Mouse (Mus musculus) embryo, embryonic 11 days (tissue): Measurements from ENCODE around the gene Mycn.
A peak's percentile ranks its signal among the peaks of the same experiment; 100 is the strongest.

Experiments used
- DNase-seq: peaks from one replicate; pipeline ENCODE4 v3.0.0-alpha.2; 2015

Mycn gene

DNA sequence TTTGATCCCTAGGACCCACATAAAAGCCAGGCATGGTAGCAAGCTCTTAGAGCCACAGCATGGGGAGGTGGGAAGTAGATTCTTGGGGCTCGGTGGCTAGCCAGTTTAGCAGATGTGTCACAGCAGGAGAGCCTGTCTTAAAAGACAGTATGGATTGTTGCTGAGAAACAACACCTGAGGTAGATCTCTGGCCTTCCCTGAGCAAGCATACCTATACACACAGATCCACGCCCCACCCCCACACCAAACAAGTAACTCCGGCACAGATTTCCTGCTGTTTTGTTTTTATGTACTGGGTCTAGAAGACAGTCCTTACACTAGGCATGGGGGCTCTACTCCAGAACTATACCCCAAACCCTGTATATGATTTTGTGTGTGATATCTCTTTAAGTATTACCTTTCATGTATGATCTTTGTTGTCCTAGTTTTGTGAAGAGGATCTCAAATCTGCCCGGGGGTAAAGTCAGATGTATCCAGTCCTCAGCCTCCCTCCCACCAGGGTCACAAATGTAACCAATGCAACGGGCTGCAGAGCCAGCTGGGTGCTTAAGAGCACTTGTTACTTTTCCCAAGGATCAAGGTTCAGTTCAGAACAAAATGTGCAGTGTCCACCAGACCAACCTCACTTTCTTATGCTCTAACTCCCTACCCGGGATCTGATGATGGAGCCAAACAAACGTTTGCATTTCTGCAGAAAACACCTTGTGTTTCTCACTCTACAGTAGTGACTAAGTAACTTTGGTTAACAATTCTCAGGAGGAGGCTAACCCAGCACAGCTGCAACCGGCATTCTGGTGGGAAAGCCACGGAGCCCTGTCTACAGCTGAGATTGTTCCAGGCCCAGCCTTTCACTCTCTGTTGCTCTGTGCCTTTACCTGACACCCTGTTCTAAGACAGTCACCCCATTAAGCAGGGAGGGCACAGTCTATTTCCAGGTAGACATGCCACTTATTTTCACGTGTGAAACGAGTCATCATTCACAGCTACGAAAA, 21.3 kb downstream of the Mycn start:
- DNase-seq, result no peak

DNA sequence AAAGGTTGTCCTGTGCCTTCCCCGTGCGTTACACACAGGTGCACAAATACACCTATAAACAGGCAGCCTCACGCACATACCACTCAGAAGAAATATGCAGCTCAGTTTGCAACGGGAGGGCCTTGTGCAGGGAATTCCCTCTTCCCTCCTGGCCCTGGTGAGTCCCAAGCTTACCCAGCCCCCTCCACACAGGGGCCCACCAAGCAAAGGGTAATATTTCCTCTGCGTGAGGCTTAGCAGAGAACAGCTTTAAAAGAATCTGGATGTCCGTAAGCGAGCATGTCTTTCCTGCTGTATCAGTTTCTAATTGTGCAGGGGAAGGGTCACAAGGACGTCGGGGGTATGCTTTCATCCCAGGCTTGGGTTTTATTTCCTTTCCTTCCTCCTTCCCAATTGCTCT, 25.4 kb downstream of the Mycn start:
- DNase-seq, result peak; percentile 58

DNA sequence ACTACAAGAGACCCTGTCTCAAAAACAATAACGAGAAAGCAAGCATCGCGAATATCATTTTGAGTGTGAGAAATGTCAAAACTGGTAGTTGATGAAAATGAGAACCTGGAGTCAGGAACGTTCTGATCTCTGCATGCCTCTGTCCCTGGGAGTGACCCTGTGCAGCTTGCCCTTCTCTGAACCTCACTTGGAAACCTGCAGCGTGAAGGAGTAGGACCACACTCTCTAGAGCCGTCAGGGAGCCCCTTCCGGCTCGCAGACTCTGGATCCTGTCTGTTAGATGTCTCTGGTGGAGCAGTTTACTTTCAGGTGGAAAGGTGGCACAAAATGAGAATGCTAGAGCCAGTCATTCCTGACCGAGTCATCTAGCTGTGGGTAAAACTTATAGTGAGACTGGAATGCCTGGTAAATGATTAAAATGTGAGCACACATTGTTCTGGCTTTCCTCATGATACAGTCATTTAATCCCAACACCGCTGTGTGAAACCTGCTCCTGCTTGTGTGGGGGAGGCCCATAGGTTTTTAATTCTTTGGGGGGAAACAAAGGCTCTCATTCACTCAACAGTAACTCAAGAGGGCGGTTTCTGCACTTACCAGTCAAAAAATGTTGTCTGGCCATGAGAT, 31.2 kb downstream of the Mycn start:
- DNase-seq, result no peak

DNA sequence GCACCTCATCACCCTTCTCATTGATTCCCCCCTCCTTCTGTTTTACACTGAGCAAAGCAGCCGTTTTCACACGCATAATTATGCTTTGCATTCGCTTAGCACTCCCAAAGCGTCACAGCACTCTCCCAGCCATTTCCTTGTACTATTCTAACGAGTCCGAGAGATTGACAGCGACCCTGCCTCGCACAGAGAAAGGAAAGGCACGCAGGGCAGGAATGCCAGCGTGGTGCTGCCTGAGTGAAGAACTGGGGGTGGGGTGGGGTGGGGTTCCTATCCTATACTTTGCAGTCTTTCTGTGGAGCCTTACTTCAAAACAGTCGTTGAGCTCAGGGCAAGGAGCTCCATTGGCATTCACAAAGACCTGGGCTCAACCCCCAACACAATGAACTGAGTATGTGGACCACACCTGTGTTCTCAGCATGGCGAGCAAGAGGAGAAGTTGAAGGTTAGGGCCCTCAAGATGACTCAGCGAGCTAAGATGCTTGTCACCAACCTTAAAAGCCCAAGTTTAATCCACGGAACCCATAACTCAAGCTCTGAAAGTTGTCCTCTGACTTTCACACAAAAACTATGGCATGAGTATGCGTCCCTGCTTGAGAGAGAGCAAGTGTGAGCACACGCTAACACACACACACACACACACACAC, 32.0 kb downstream of the Mycn start:
- no peak for DNase-seq

DNA sequence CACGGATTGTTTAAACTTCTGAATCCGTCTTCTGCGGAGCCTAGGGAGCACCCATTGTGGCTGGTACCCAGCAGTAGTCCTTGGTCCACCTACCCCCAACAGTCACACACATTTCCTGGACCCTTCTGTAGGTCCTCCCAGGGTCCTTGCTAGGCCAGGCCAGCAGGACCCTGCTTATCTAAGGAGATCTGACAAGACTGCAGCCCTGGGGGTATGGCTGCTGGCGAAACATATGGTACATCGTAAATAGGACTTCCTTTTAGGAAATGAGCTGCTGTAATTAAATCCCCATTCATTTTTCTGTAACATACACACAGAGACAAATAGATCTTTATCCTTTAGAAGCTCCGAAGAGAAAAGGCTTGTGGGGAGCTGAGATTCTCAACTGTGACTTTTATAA, 34.9 kb downstream of the Mycn start:
- no peak for DNase-seq

DNA sequence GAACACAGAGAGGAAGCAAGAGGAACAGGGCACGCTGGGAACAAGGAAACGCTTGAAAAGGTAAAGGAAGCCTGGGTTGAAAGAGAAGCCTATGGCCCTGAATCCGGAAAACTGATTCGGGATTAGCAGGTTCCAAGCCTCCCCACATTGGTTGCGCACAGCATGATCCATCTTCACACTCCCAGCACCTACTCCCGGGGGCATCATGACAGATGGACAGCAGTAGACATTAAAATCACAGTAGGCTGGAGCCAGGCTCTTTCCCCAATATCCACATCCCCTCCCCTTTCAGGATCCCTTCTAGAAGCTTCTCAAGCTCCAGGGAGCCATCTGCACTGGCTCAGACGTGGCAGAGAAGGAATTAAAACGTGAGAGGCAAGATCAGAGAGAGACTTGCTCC, 35.4 kb downstream of the Mycn start:
- DNase-seq, result no peak

DNA sequence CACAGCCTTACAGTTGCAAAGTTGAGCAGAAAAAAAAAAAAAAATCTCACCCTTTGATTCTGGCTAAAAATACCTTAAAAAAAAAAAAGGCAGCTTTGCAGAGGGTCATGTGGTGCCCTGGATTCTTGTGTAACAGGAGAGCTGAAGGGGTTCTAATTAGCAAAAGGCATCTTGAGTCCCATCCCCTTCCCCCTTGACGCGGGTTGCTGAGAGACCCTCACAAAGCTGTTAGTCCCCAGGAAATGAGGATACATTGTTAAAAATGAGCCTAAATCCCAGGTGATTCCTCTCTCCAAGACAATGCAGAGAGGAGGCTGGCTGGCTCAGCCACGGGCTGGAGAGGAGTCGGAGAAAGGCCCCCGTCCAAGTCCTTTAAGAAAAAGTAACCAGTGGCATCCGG, 36.6 kb downstream of the Mycn start:
- DNase-seq, result no peak

DNA sequence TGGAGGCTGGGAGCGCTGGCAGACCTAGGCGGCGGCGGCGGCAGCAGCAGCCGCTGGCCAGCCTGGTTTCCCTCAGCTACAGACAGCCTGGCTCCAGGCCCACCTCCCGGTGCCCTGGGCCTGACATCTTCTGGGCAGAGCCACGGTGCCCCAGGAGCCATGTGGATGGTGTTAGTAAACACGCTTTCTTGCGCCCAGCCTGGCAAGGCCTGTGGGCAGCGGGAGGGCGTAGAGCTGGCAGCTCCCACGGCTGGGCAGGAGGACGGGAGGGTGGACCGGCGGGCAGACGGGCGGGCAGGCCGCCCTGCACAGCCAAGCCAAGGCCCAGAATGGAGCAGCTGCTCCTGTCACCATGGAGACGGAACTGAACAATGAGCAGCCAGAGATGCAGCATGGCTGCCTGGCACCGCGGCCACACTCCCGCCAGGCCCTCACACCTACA, 37.2 kb downstream of the Mycn start:
- DNase-seq, result peak; percentile 89

DNA sequence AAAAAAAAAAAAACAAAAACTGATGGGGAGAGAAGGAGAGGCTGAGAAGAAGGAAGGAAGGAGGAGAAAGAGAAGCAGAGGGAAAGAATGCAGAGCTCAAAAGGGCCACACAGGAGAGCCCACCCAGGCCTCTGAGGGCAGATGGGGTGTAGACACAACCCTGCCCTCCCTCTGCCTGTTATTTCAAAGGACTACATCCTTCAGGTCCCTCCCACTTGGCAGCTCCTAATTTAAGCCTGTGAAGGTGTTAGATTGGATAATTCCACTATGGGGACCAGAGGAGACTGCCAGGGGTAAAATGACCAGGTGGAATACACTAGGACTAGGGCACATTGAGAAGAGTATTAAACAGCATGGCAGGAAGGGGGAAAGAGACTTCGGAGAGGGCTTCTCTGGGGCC, 37.6 kb downstream of the Mycn start:
- no peak for DNase-seq

DNA sequence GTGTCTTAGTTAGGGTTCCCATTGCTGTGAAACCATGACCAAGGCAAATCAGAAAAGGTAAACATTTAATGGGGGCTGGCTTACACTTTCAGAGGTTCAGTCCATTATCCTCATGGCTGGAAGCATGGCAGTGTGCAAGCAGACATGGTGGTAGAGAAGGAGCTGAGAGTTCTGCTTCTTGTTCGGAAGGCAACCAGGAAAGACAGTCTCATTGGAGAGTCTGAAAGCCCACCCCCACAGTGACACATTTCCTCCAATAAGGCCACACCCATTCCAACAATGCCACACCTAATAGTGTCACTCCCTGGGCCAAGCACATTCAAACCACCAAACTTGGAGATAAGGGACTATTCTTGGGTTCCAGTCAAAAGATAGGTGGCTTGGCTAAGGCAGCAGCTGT, 39.3 kb downstream of the Mycn start:
- DNase-seq, result no peak

DNA sequence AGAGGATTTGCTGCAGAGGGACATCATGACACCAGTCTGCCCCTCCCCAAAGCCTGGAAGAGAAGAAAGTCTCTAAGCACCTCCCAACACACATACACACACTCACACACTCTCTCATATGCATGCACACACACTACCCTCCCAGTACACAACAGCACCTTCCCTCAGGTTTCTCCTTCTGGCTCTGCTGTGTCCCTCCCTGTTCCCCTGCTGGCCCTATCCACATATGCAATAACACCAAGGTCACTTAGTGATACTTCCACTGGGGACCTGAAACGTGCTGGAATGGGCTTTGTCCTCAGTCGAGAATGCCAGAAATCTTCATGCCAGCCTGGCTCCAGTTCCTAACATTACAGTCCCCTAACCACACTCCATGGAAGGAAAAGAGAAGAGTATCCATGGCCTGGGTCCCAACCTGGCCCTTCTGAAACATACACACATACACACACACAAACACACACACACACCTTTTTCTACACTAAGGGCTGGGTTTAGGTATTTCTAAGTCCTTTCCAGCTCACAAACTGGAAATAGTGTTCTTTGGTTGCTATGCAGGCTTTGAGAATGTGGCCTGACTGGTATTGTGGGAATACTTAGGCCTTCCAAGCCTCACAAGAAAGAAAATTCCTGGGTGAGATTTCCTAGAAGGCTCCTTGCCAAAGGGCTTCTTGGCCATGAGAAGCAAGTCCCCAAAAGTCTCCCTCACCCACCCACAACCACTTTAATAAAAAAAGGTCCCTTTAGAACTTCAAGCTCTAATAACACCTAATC, 43.2 kb downstream of the Mycn start:
- DNase-seq, result no peak

DNA sequence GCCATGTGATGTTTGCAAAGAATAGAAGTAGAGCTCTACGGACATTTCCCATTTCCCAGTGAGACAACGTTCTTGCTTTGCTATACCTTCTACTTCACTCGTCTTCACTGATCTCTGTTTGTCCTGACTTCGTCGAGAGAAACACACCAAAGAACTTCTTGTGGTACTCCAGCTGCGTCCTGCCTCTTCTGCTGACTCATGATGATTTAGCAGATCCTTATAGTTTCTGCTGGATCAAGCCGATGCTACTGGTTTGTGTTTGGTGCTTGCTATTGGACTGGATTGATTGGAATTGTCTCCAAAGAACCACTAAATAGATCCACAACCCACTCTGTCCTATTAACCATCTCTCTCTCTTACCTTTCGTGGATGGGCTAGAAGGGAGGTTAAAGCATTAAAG, 47.7 kb downstream of the Mycn start:
- no peak for DNase-seq

DNA sequence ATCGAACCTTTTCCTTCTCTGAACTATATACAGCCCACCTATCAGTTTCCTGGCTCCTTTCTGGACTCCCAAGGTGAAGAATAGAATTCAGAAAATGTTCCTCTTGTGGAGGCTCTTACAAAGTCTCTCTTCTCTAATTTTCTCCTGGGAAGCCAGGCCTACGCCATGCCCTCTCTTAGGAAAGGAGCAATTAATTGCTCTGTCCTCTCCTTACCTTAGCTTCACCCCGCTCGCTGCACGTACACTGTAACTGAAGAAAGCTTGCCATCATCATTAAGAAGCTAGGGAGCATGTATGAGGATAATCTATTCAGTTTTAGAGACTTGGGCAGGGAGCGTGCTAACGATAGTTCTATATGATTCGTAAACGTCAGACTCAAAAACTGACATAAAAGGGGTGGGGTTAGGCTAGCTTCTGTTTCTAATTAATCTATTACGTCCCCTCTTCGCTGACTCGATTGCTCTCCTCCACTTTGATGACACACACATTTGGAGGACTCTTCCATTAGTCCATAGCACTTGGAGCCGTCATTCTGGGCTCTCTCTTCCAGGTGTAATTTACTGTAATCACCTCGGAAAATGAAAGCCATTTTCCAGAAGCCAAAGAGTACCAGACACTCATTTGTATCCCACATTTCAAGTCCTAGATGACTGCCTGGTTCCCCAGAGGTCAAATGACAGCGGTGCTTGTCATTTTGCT, 55.4 kb downstream of the Mycn start:
- DNase-seq, result peak; percentile 31
